Mouse (Mus musculus): ENCODE data around the gene Pmp22. TPM values are rescaled to one million over a fixed set of nuclear protein-coding genes. Genes with fewer than 3 reads are reported as not detected.
A peak's percentile ranks its signal among the peaks of the same experiment; 100 is the strongest.

The Pmp22 gene
- polyA plus RNA-seq, 1 experiment, result 21.8 TPM

GRCm38 (mm10) chr11:63188803-63189202 lies 60.0 kb downstream of the Pmp22 start:
- DNase-seq (ENCODE audit: low read depth), result no peak
- TF ChIP-seq POLR2A (IDR thresholded peaks at IDR 0.05; ENCODE audit: borderline replicate concordance, extremely low read depth, insufficient read depth, insufficient read length, poor library complexity, severe bottlenecking) (no peak), CTCF (IDR thresholded peaks at IDR 0.05; ENCODE audit: borderline replicate concordance, extremely low read depth, insufficient read depth, insufficient read length) (no peak)

GRCm38 (mm10) chr11:63198070-63198469 lies 69.3 kb downstream of the Pmp22 start:
- no peak for DNase-seq (ENCODE audit: low read depth)
- TF ChIP-seq CTCF (IDR thresholded peaks at IDR 0.05; ENCODE audit: borderline replicate concordance, extremely low read depth, insufficient read depth, insufficient read length) (no peak), POLR2A (IDR thresholded peaks at IDR 0.05; ENCODE audit: borderline replicate concordance, extremely low read depth, insufficient read depth, insufficient read length, poor library complexity, severe bottlenecking) (no peak)

GRCm38 (mm10) chr11:63201989-63202535 lies 73.3 kb downstream of the Pmp22 start:
- no peak for TF ChIP-seq CTCF (IDR thresholded peaks at IDR 0.05; ENCODE audit: borderline replicate concordance, extremely low read depth, insufficient read depth, insufficient read length)
- peak; percentile 19 for DNase-seq (ENCODE audit: low read depth)

Other genes with a start within 250 kb of the Pmp22 start
- 25.7 and 29.3 TPM in 2 replicates for gene Tvp23b, start 249.5 kb upstream of the Pmp22 start, polyA plus RNA-seq (2012; rRNA removed)
- gene Cdrt4, start 177.8 kb upstream of the Pmp22 start, polyA plus RNA-seq (2012; rRNA removed), result 0.10 and 0.12 TPM in 2 replicates
- gene Tekt3, start 67.3 kb upstream of the Pmp22 start, polyA plus RNA-seq (2012; rRNA removed), result not detected in 2 replicates